Mouse (Mus musculus) MEL (cell line): ENCODE data around the gene Gpr137. TPM values are rescaled to one million over a fixed set of nuclear protein-coding genes. Genes with fewer than 3 reads are reported as not detected.

Experiments
- DNase-seq: peaks from one replicate; pipeline ENCODE4 v3.0.0; 2011; ENCODE audit warnings: low read depth, low spot score
- H3K27ac ChIP-seq: 2 replicates; pipeline ENCODE4 v1.5.1; 2012; ENCODE audit warnings: low read depth, mild to moderate bottlenecking, control low read depth, low read length, moderate library complexity; ENCODE audit not compliant: control insufficient read depth
- H3K27me3 ChIP-seq, 2 experiments: fragments of 150-350 bp in 1 of 2; sonication (generic) in 1 of 2; 2 replicates each; pipeline ENCODE4 v1.6.1; 2012; ENCODE audit warnings: low read length in 2 of 2, mild to moderate bottlenecking in 2 of 2, improper control_type of control experiment in 1 of 2, moderate library complexity in 1 of 2; ENCODE audit not compliant: insufficient read depth in 2 of 2, control insufficient read depth in 1 of 2
- H3K36me3 ChIP-seq, 2 experiments: 2 replicates each; pipeline ENCODE4 v1.6.1; 2012 to 2014; ENCODE audit warnings: low read length in 2 of 2, improper control_type of control experiment in 1 of 2, inconsistent platforms in 1 of 2, mild to moderate bottlenecking in 1 of 2; ENCODE audit not compliant: insufficient read depth in 2 of 2, control insufficient read depth in 1 of 2
- H3K4me1 ChIP-seq, 2 experiments: fragments of 150-350 bp in 1 of 2; sonication (generic) in 1 of 2; 2 replicates each; pipeline ENCODE4 v1.6.1; 2012; ENCODE audit warnings: low read length in 2 of 2, improper control_type of control experiment in 1 of 2, mild to moderate bottlenecking in 1 of 2; ENCODE audit not compliant: insufficient read depth in 2 of 2, control insufficient read depth in 1 of 2
- H3K4me3 ChIP-seq, 2 experiments: fragments of 150-350 bp in 1 of 2; sonication (generic) in 1 of 2; 2 replicates each; pipeline ENCODE4 v1.5.1; 2012; ENCODE audit warnings: low read depth in 2 of 2, low read length in 2 of 2, mild to moderate bottlenecking in 2 of 2, moderate library complexity in 2 of 2, control low read depth in 1 of 2, improper control_type of control experiment in 1 of 2; ENCODE audit not compliant: control insufficient read depth in 1 of 2, insufficient read depth in 1 of 2
- H3K79me2 ChIP-seq: 2 replicates; pipeline ENCODE4 v1.6.1; 2012; ENCODE audit warnings: mild to moderate bottlenecking, low read length, moderate library complexity; ENCODE audit not compliant: control insufficient read depth, poor library complexity, insufficient read depth
- H3K9ac ChIP-seq: 2 replicates; pipeline ENCODE4 v1.6.1; 2012; ENCODE audit warnings: low read depth, mild to moderate bottlenecking, control low read depth, low read length, moderate library complexity; ENCODE audit not compliant: control insufficient read depth, poor library complexity, severe bottlenecking
- H3K9me3 ChIP-seq: fragments of 150-350 bp; sonication (generic); replicated peaks from 2 replicates; pipeline ENCODE4 v1.6.1; 2012; ENCODE audit warnings: mild to moderate bottlenecking, low read length, improper control_type of control experiment, moderate library complexity; ENCODE audit not compliant: insufficient read depth
- CHD1 ChIP-seq: IDR thresholded peaks from 2 replicates; pipeline ENCODE4 v1.6.1; 2012; ENCODE audit warnings: low read depth, mild to moderate bottlenecking, inconsistent platforms, low read length, improper control_type of control experiment
- EP300 ChIP-seq, 2 experiments: IDR thresholded peaks; 2 replicates each; pipeline ENCODE4 v1.6.1; 2011; ENCODE audit warnings: improper control_type of control experiment in 2 of 2, low read length in 2 of 2, low read depth in 1 of 2, mild to moderate bottlenecking in 1 of 2
- ETS1 ChIP-seq: IDR thresholded peaks from 2 replicates; pipeline ENCODE4 v1.6.1; 2012; ENCODE audit warnings: low read depth, mild to moderate bottlenecking, inconsistent platforms, low read length, improper control_type of control experiment, moderate library complexity
- GATA1 ChIP-seq: IDR thresholded peaks from 2 replicates; pipeline ENCODE4 v1.6.1; 2011; ENCODE audit warnings: low read depth, low read length, improper control_type of control experiment
- MAFK ChIP-seq: IDR thresholded peaks from 2 replicates; pipeline ENCODE4 v1.6.1; 2011; ENCODE audit warnings: low read depth, mild to moderate bottlenecking, low read length, improper control_type of control experiment, borderline replicate concordance
- MYB ChIP-seq: IDR thresholded peaks from 2 replicates; pipeline ENCODE4 v1.6.1; 2011; ENCODE audit warnings: mild to moderate bottlenecking, low read depth, low read length, improper control_type of control experiment
- NRF1 ChIP-seq: IDR thresholded peaks from 2 replicates; pipeline ENCODE4 v1.6.1; 2014; ENCODE audit warnings: low read depth, mild to moderate bottlenecking, inconsistent platforms, low read length, improper control_type of control experiment, moderate library complexity; ENCODE audit not compliant: poor library complexity, insufficient read depth, severe bottlenecking
- POLR2A ChIP-seq, 2 experiments: IDR thresholded peaks; 2 replicates each; pipeline ENCODE4 v1.6.1; 2011 to 2012; ENCODE audit warnings: low read length in 2 of 2, mild to moderate bottlenecking in 2 of 2, control low read depth in 1 of 2, improper control_type of control experiment in 1 of 2, low read depth in 1 of 2, moderate library complexity in 1 of 2; ENCODE audit not compliant: control insufficient read depth in 1 of 2, insufficient read depth in 1 of 2, poor library complexity in 1 of 2
- POLR2AphosphoS5 ChIP-seq: IDR thresholded peaks from 2 replicates; pipeline ENCODE4 v1.6.1; 2012; ENCODE audit warnings: low read depth, borderline replicate concordance, mild to moderate bottlenecking, inconsistent platforms, low read length, moderate library complexity, mixed read lengths
- RCOR1 ChIP-seq: IDR thresholded peaks from 2 replicates; pipeline ENCODE4 v1.6.1; 2012; ENCODE audit warnings: low read depth, mild to moderate bottlenecking, inconsistent platforms, low read length, improper control_type of control experiment
- SIN3A ChIP-seq: IDR thresholded peaks from 2 replicates; pipeline ENCODE4 v1.6.1; 2012; ENCODE audit warnings: low read length, improper control_type of control experiment, inconsistent platforms
- SMC3 ChIP-seq: IDR thresholded peaks from 2 replicates; pipeline ENCODE4 v1.6.1; 2011; ENCODE audit warnings: low read depth, low read length, improper control_type of control experiment
- TAL1 ChIP-seq: IDR thresholded peaks from 2 replicates; pipeline ENCODE4 v1.6.1; 2012; ENCODE audit warnings: mild to moderate bottlenecking, inconsistent platforms, low read length, moderate library complexity, mixed read lengths
- TBP ChIP-seq: IDR thresholded peaks from 2 replicates; pipeline ENCODE4 v1.8.0; 2011; ENCODE audit warnings: low read depth, low read length, improper control_type of control experiment
- USF1 ChIP-seq: IDR thresholded peaks from 2 replicates; pipeline ENCODE4 v1.6.1; 2014; ENCODE audit warnings: low read depth, mild to moderate bottlenecking, inconsistent platforms, low read length, improper control_type of control experiment, moderate library complexity
- polyA plus RNA-seq, 2 experiments: library from polyadenylated mRNA; stranded (reverse) in 1 of 2; unstranded in 1 of 2; fragments of >175 nt in 1 of 2; fragments of >200 nt in 1 of 2; gene quantifications; 2 replicates each; pipeline versions ENCODE4 v1.2.1 to v1.2.4; 2012; ENCODE audit warnings: low replicate concordance in 2 of 2, low read depth in 1 of 2; ENCODE audit not compliant: insufficient read length in 2 of 2, insufficient read depth in 1 of 2, missing spikeins in 1 of 2
- total RNA-seq: library from RNA; depleted of rRNA; stranded (reverse); fragments of 300-350 nt; gene quantifications from 2 replicates; pipeline ENCODE4 v1.2.3, GENCODE M21; 2012

Gene Gpr137
- total and polyA plus RNA-seq, 3 experiments, result 27.1 to 35.3 TPM; not detected in 1

GRCm38 (mm10) chr19:6952712-6953037 lies 10.4 kb upstream of the Gpr137 start:
- peaks cover 2 to 6% of the 10 kb centered on the region in 2 experiments; a peak in 2 of 4 replicates for H3K36me3 ChIP-seq
- H3K79me2 ChIP-seq, result peaks cover 1% of the 10 kb centered on the region; the same call in 1 of the 2 replicates
- H3K4me1 ChIP-seq, result 0 out of 4 replicates have a peak, but pooled peaks cover 0 to 6% of the 10 kb centered on the region in 2 experiments
- H3K27ac ChIP-seq, result peak overlapping the region; percentile 91
- peak overlapping the region; percentile 82 for H3K9ac ChIP-seq
- peak overlapping the region; percentile 61 to 72 for H3K4me3 ChIP-seq
- DNase-seq, result peak; percentile 52
- TF ChIP-seq GATA1 (peak; percentile 79), POLR2AphosphoS5 (no peak), SMC3 (no peak), EP300 (IDR thresholded peaks at IDR 0.05; ENCODE audit: low read depth in 1 of 2, low read length in 2 of 2) (no peak), ETS1 (peak; percentile 40; the same call in 1 of the 2 replicates), MAFK (no peak), RCOR1 (0 out of 2 replicates have a peak, but pooled peaks have one; percentile 14), SIN3A (no peak; the same call in 1 of the 2 replicates), TBP (no peak), MYB (no peak), CHD1 (0 out of 2 replicates have a peak, but pooled peaks have one; percentile 21)
- no peaks in the 10 kb centered on the region for H3K9me3 ChIP-seq
- H3K27me3 ChIP-seq, result no peaks in the 10 kb centered on the region

- Histone ChIP-seq H3K9ac (peak overlapping the region; percentile 82), H3K9me3 (no peaks in the 10 kb centered on the region), H3K27ac (peak overlapping the region; percentile 91), H3K4me1 (0 out of 4 replicates have a peak, but pooled peaks cover 0 to 6% of the 10 kb centered on the region in 2 experiments), H3K36me3 (peaks cover 2 to 6% of the 10 kb centered on the region in 2 experiments; a peak in 2 of 4 replicates), H3K4me3 (peak overlapping the region; percentile 61 to 72), H3K79me2 (peaks cover 1% of the 10 kb centered on the region; the same call in 1 of the 2 replicates), H3K27me3 (no peaks in the 10 kb centered on the region)
- DNase-seq, result peak; percentile 79
- TF ChIP-seq CHD1 (0 out of 2 replicates have a peak, but pooled peaks have one; percentile 52), NRF1 (no peak), GATA1 (0 out of 2 replicates have a peak, but pooled peaks have one; percentile 23), USF1 (peak; percentile 41; the same call in 1 of the 2 replicates), POLR2A (IDR thresholded peaks at IDR 0.05; ENCODE audit: control insufficient read depth in 1 of 2, insufficient read depth in 1 of 2, low read depth in 1 of 2, low read length in 2 of 2, poor library complexity in 1 of 2) (peak in 1 of 2 experiments; percentile 19; a peak in 1 of 4 replicates), TAL1 (no peak)
- TF ChIP-seq, all 39 proteins: peak for 4
Measured at GRCm38 (mm10) chr19:6951994-6952711, 9.9 kb upstream of the Gpr137 start.
